Mouse (Mus musculus) liver, embryonic 15.5 days (tissue): ENCODE data around the gene Cnn2. TPM values are rescaled to one million over a fixed set of nuclear protein-coding genes. Genes with fewer than 3 reads are reported as not detected.
A peak's percentile ranks its signal among the peaks of the same experiment; 100 is the strongest.
"Not testable (repeated sequence)": the region's sequence is repeated elsewhere in the genome, so short reads cannot be mapped to it uniquely, and the experiment has no call there.

Source experiments
- ATAC-seq: fragments of 200-750 bp; cut with Nextera tagmentation; 2 replicates; pipeline ENCODE4 v1.8.0; 2017; ENCODE audit warnings: moderate number of reproducible peaks, mild to moderate bottlenecking, moderate library complexity; ENCODE audit not compliant: insufficient read depth
- H3K27ac ChIP-seq: fragments of 300-500 bp; sonication (generic); replicated peaks from 2 replicates; pipeline ENCODE4 v1.5.1; 2015; ENCODE audit warnings: mild to moderate bottlenecking, inconsistent platforms
- H3K27me3 ChIP-seq: fragments of 300-500 bp; sonication (generic); 2 replicates; pipeline ENCODE4 v1.6.1; 2015; ENCODE audit warnings: mild to moderate bottlenecking, inconsistent platforms
- H3K36me3 ChIP-seq: fragments of 300-500 bp; sonication (generic); replicated peaks from 2 replicates; pipeline ENCODE4 v1.6.1; 2015; ENCODE audit warnings: moderate library complexity, mild to moderate bottlenecking, inconsistent platforms
- H3K4me1 ChIP-seq: fragments of 300-500 bp; sonication (generic); replicated peaks from 2 replicates; pipeline ENCODE4 v1.6.1; 2015; ENCODE audit warnings: inconsistent platforms
- H3K4me2 ChIP-seq: fragments of 300-500 bp; sonication (generic); 2 replicates; pipeline ENCODE4 v1.6.1; 2015; ENCODE audit warnings: moderate library complexity, mild to moderate bottlenecking, inconsistent platforms
- H3K4me3 ChIP-seq: fragments of 300-500 bp; sonication (generic); replicated peaks from 2 replicates; pipeline ENCODE4 v1.5.1; 2015; ENCODE audit warnings: mild to moderate bottlenecking, inconsistent platforms
- H3K9ac ChIP-seq: fragments of 300-500 bp; sonication (generic); 2 replicates; pipeline ENCODE4 v1.6.1; 2015; ENCODE audit warnings: moderate library complexity, mild to moderate bottlenecking, inconsistent platforms
- H3K9me3 ChIP-seq: fragments of 300-500 bp; sonication (generic); replicated peaks from 2 replicates; pipeline ENCODE4 v1.6.1; 2016; ENCODE audit warnings: inconsistent platforms
- WGBS: fragments of 180-500 bp; shearing (Covaris S2); methylation state at CpG from one replicate; pipeline ENCODE4 v1.1.7; 2015; ENCODE audit warnings: mixed read lengths; ENCODE audit not compliant: insufficient replicate concordance; 5-methylcytosine and 5-hydroxymethylcytosine counted together
- polyA plus RNA-seq: library from polyadenylated mRNA; unstranded; fragments of >200 nt; fragmentation: Nextera tagmentation; extraction: Ambion mirVana; gene quantifications from 2 replicates; pipeline ENCODE4 v1.2.1, GENCODE M21; 2015

Gene Cnn2
- polyA plus RNA-seq, 1 experiment from 2014 or later: 44.5 TPM

GRCm38 (mm10) chr10:79956643-79957154, 31.7 kb upstream of the Cnn2 start:
- ATAC-seq: no peak
- 37% methylated on average over 4 of the region's 4 CpGs for WGBS
- H3K36me3 ChIP-seq: peaks cover 19% of the 10 kb centered on the region

DNA sequence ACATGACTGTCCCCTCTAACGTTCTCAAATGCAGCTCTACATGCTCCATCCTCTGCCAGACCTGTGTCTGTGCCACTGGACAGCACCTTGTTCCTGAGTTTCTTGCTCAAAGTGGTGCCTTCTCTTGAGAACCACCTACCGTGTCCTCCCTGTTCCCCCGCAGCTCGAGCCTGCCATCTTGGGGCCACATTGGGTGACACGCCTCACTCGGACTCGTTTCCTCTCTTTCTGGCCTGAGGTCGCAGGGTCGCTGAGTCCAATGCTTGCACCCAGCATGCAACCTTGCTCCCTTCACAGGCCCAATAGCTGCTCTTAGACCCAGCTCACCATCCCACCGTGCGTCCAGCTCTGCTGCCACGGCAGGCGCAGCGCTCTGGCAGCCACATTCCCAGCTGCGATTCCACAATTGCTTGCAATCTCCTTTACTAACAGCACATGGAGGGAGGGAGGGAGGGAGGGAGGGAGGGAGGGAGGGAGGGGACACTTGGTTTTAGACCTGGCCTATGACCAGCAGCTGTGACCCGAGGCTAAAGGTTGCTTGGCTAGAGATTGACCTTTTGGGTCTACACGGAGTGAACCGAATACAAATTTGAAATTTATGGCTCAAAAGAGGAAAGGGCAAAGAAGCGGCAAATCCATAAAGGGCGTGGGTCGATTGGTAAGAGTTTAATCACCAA, 30.1 kb upstream of the Cnn2 start:
- no peak for ATAC-seq
- Histone ChIP-seq H3K27ac (no peak overlapping the region), H3K4me1 (peaks cover 43% of the 10 kb centered on the region), H3K4me2 (peak overlapping the region; percentile 42), H3K9me3 (no peaks in the 10 kb centered on the region), H3K9ac (no peak overlapping the region), H3K27me3 (no peaks in the 10 kb centered on the region), H3K36me3 (peaks cover 25% of the 10 kb centered on the region), H3K4me3 (no peak overlapping the region)
- WGBS: 17% methylated on average over 21 of the region's 21 CpGs

More at GRCm38 (mm10) chr10:79956643-79957154, 31.7 kb upstream of the Cnn2 start:
- no peak overlapping the region for H3K4me2 ChIP-seq
- peaks cover 42% of the 10 kb centered on the region for H3K4me1 ChIP-seq
- H3K4me3 ChIP-seq: no peak overlapping the region
- no peaks in the 10 kb centered on the region for H3K27me3 ChIP-seq
- no peak overlapping the region for H3K9ac ChIP-seq
- no peak overlapping the region for H3K27ac ChIP-seq
- no peaks in the 10 kb centered on the region for H3K9me3 ChIP-seq

DNA sequence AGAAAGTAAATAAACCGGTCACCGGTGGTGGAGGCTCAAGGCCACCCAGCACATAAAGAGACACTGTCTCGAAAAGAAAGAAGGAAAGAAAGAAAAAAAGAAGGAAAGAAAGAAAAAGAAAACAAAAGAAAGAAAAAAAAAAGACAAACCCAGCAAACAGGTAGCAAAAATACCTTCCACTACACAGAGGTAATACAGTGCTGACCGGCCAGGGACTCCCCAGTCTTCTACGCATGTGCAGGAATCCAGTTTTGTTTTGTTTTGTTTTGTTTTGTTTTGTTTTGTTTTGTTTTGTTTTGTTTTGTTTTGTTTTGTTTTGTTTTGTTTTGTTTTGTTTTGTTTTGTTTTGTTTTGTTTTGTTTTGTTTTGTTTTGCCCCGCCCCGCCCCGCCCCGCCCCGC, 29.0 kb upstream of the Cnn2 start:
- not testable (repeated sequence) for H3K9ac ChIP-seq, ATAC-seq, H3K9me3 ChIP-seq, H3K27me3 ChIP-seq
- H3K4me1 ChIP-seq: peaks cover 39% of the 10 kb centered on the region
- H3K4me3 ChIP-seq: peak overlapping the region; percentile 85
- 35% methylated on average over 8 of the region's 10 CpGs for WGBS
- H3K4me2 ChIP-seq: peak overlapping the region; percentile 92
- H3K36me3 ChIP-seq: peaks cover 30% of the 10 kb centered on the region
- 0 out of 2 replicates have a peak overlapping the region, but pooled peaks have one; percentile 55 for H3K27ac ChIP-seq

DNA sequence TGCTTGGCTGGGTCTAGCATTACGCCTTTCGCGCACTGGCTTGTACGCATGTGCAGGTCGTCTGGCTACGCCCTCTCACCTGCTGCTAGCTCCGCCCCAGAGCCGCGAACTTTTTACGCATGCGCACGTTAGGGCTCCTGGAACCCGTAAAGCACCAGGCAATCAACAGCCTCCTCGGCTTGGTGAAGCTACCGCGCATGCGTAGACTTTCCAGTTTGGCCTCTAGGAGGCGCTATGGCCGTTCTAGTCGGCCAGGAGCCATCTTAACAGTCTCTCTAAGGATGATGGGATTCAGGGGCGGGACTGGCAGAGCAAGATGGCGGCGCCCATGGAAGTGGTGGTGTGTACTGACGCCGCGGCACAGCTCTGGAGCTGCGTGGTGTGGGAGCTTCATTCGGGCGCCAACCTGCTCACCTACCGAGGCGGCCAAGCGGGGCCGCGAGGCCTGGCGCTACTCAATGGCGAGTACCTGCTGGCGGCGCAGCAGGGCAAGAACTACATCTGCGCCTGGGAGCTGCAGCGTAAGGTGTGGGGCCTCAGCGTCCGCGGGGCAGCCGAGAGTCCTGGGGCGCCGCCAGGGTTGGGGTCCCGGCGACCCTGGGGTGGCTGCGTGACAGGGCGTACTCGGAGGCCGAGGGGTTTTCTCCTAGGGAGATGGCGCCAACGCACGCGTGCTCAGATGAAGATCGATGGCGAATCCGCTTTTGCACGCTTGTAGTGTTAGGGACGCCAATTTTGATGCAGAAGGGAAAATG, 28.4 kb upstream of the Cnn2 start, which contains the start of gene Wdr18:
Gene Wdr18, plus strand, starts transcription at position 306 of the 755 bp plus-strand sequence.
- Histone ChIP-seq H3K4me2 (peak within 1 kb of the TSS; percentile 92), H3K4me3 (peak within 1 kb of the TSS; percentile 85), H3K36me3 (peaks cover 35% of the 10 kb centered on the region), H3K27ac (peak within 1 kb of the TSS; percentile 64), H3K27me3 (no peaks in the 10 kb centered on the region), H3K9me3 (no peaks in the 10 kb centered on the region), H3K4me1 (peaks cover 39% of the 10 kb centered on the region), H3K9ac (peak within 1 kb of the TSS; percentile 77)
- under 1% methylated on average over 61 of the region's 61 CpGs for WGBS
- peak; percentile 92 for ATAC-seq

DNA sequence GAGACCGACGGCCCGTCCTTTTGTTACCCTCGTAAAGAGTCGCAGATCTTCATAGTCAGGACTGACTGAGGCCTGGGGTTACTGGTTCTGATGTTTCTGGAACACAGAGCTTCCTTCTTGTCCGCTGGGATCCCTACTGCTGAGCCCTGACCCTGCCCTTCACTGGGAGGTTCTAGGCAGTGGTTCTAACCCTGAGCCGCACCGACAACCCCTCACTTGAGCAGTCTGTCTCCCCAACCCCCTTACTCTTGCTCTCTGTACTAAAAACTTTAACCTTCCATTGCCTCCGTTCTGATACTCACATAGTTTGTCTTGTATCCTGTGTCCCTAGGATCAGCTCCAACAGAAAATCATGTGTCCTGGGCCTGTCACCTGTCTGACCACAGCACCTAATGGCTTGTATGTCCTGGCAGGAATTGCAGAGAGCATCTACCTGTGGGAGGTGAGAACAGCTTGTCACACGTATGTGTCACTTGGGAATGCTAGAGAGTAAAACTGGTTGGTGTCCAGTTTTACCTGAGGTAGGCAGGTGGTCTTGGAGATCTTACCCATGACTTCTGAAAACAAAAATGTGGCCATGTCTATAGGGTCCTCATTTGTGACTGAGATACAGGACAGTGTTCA, 27.6 kb upstream of the Cnn2 start:
- no peak for ATAC-seq
- peaks cover 43% of the 10 kb centered on the region for H3K36me3 ChIP-seq
- peak overlapping the region; percentile 85 for H3K4me3 ChIP-seq
- 10% methylated on average over 10 of the region's 10 CpGs for WGBS
- H3K9me3 ChIP-seq: no peaks in the 10 kb centered on the region
- peak overlapping the region; percentile 77 for H3K9ac ChIP-seq
- peak overlapping the region; percentile 64 for H3K27ac ChIP-seq
- no peaks in the 10 kb centered on the region for H3K27me3 ChIP-seq
- peak overlapping the region; percentile 92 for H3K4me2 ChIP-seq
- peaks cover 39% of the 10 kb centered on the region for H3K4me1 ChIP-seq

- Histone ChIP-seq H3K4me3 (no peak overlapping the region), H3K4me1 (peaks cover 18% of the 10 kb centered on the region), H3K36me3 (peaks cover 67% of the 10 kb centered on the region), H3K9me3 (no peaks in the 10 kb centered on the region), H3K27ac (no peak overlapping the region), H3K9ac (no peak overlapping the region), H3K4me2 (no peak overlapping the region), H3K27me3 (peaks cover 10% of the 10 kb centered on the region)
- ATAC-seq: no peak
- WGBS: 86% methylated on average over 7 of the region's 7 CpGs
Observed at GRCm38 (mm10) chr10:79964727-79965126, 23.7 kb upstream of the Cnn2 start.

GRCm38 (mm10) chr10:79965325-79965724, 23.1 kb upstream of the Cnn2 start:
- Histone ChIP-seq H3K36me3 (peaks cover 67% of the 10 kb centered on the region), H3K27ac (no peak overlapping the region), H3K4me3 (no peak overlapping the region), H3K4me1 (peaks cover 14% of the 10 kb centered on the region), H3K9ac (no peak overlapping the region), H3K4me2 (no peak overlapping the region), H3K9me3 (no peaks in the 10 kb centered on the region), H3K27me3 (peaks cover 16% of the 10 kb centered on the region)
- WGBS: 68% methylated on average over 5 of the region's 5 CpGs
- ATAC-seq: no peak

DNA sequence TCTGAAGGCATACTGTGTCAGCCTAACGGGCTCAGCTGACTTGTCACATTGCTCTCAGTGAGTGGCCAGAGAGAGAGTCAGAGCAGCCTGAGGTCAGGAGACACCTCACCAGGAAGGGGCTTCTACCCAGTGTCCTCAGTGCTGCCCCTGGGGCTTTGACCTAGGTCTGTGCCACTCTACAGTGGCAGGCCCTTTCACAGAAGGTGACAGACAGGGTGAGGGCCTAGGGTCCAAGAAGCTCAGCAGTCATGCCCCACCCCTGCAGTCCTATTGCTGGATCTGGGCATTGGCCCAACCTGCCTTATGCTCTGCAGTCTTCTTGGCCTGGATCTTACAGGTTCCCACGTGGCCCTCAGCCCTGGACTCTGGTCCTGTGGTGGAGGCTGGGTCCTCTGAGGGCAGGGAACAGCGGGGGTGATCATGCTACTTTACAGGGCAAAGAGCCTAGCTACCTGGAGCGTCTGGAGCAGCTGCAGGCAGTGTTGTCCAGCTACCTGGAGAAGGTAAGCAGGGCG, 21.4 kb upstream of the Cnn2 start:
- ATAC-seq: no peak
- 72% methylated on average over 5 of the region's 5 CpGs for WGBS
- no peak overlapping the region for H3K4me3 ChIP-seq
- H3K36me3 ChIP-seq: peaks cover 60% of the 10 kb centered on the region
- H3K4me2 ChIP-seq: no peak overlapping the region
- H3K9ac ChIP-seq: no peak overlapping the region
- 0 out of 2 replicates have a peak, but pooled peaks cover 5% of the 10 kb centered on the region for H3K4me1 ChIP-seq
- peaks cover 32% of the 10 kb centered on the region for H3K27me3 ChIP-seq
- H3K27ac ChIP-seq: no peak overlapping the region
- H3K9me3 ChIP-seq: no peaks in the 10 kb centered on the region

DNA sequence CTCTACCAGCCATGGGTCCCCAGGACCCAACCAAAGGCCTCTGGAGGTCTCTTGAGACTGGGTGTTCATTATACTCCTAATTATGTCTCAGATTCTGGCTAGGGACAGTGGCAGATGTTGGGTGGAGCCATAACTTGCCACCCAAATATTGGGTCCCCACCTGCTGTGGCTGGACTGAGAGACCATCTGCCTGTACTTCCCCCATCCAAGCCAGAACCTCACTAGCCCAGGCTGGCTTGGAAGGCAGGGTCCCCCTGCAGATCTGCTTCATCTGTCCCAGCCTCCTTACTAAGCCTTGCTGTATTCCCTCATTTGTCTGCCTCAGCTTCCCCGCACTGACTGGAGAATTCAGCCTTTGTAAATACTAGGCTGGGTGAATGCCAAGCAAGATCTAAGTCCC, 20.2 kb upstream of the Cnn2 start:
- H3K4me2 ChIP-seq: no peak overlapping the region
- H3K36me3 ChIP-seq: peaks cover 47% of the 10 kb centered on the region
- H3K9me3 ChIP-seq: no peaks in the 10 kb centered on the region
- WGBS: 70% methylated on average over 1 of the region's 1 CpGs
- H3K4me1 ChIP-seq: peaks cover 5% of the 10 kb centered on the region; the same call in 1 of the 2 replicates
- no peak overlapping the region for H3K9ac ChIP-seq
- peaks cover 45% of the 10 kb centered on the region for H3K27me3 ChIP-seq
- no peak overlapping the region for H3K27ac ChIP-seq
- no peak overlapping the region for H3K4me3 ChIP-seq
- no peak for ATAC-seq

DNA sequence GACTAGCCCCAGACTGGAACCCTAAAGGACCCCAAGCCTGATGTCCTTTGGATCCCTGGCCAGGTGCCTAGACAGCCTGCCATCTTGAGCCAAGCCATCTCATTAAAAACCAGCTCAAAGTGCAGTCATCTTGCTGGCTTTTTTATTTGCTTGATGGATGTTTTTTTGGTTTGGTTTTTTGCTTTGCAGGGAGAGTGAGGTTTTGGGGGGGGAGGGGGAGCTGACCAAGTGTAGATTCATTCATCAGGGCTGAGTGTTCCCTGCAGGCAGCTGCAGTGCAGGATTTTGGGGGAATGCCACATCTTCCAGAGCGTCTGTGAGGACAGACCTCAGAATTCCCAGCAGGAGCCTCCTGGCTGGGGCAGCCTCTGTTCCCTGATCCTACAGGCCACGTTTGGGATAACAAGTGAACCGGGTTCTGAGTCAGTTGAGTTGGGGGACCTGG, 19.2 kb upstream of the Cnn2 start:
- H3K9ac ChIP-seq: no peak overlapping the region
- WGBS: 27% methylated on average over 3 of the region's 3 CpGs
- no peak for ATAC-seq
- no peak overlapping the region for H3K27ac ChIP-seq
- H3K4me1 ChIP-seq: peaks cover 5% of the 10 kb centered on the region; the same call in 1 of the 2 replicates
- peaks cover 39% of the 10 kb centered on the region for H3K36me3 ChIP-seq
- peaks cover 53% of the 10 kb centered on the region for H3K27me3 ChIP-seq
- no peak overlapping the region for H3K4me2 ChIP-seq
- H3K9me3 ChIP-seq: no peaks in the 10 kb centered on the region
- H3K4me3 ChIP-seq: no peak overlapping the region
